Mouse (Mus musculus): ENCODE measurements around the gene Serinc3.
A peak's percentile ranks its signal among the peaks of the same experiment; 100 is the strongest.
"Not testable (repeated sequence)": the region's sequence is repeated elsewhere in the genome, so short reads cannot be mapped to it uniquely, and the experiment has no call there.

Serinc3 gene

GRCm38 (mm10) chr2:163662698-163663221 is 17.8 kb upstream of the Serinc3 start:
- DNase-seq (ENCODE audit: low spot score in 2 of 2): no peak

- DNase-seq (ENCODE audit: low spot score in 2 of 2): no peak
Observed at GRCm38 (mm10) chr2:163662076-163662475, 17.1 kb upstream of the Serinc3 start.

DNA sequence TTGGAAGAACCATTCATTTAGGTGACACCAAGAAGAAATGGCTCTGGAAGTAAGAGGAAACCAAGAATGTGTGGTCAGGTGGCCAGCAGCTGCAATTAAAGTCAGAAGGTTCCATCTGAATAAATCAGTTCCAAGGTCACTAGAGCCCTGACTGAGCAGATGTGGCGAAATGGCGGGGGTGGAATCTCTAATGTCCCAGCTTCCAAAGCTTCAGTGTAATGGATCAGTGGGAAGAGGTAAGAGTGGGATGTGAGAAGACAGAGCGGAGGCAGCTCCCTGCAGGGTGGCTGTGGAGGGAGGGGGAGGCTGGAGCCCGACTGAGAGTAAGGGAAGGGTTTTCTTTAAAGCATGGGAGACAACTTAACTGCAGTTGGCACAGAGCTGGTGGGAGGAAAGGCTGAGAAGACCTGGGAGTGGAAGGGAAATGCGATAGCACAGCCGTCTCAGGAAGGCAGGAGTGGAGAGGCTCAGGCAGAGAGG is 16.5 kb upstream of the Serinc3 start:
- DNase-seq (ENCODE audit: low spot score in 2 of 2): peak; percentile 75 to 78

DNA sequence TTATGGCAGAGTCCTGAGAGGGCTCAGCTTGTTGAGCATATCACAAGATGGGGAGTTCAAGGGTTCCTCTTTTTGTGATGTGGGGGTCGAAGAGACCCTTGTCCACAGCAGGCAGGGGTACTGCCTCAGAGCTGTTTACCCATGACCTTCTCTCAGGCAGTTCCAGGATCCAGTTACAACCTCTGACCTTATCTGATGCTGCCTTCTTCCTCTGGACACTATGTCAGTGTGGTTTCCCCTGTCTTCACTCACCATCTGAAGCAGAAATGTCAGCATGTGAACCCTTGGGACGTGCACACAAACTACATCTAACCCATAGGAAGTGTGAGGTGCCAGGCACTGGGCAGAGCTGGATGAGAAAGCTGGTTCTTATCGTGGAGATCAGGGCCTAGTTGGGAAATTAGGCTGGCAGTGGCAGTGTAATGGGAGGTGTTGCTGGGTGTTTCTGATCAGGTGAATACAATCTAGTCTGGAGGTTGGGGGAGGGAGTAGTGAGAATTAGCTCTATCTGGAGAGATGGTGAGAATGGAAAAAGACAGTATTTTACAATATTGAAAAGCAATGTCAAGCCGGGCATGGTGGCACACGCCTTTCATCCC is 15.3 kb upstream of the Serinc3 start:
- no peak for DNase-seq (ENCODE audit: low spot score in 2 of 2)

DNA sequence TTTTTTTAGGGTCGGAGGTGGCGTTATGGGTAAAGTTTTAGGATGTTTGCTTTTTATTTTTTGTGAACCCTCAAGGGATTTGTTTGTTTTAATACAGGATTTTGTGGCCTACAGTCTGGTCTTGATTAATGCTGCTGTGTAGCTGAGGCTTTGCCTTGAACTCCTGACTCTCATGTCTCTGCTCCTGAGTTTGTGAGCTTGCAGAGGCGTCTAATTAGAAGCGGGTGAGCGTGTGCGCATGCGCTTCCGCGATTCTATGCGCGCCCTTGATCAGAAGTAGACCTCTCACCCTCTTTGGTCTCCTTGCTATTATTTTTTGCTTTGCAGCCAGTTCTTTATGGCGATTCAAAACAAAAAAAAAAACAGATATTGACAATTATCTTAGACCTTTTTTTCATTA is 14.5 kb upstream of the Serinc3 start:
- no peak for DNase-seq (ENCODE audit: low spot score in 2 of 2)

DNA sequence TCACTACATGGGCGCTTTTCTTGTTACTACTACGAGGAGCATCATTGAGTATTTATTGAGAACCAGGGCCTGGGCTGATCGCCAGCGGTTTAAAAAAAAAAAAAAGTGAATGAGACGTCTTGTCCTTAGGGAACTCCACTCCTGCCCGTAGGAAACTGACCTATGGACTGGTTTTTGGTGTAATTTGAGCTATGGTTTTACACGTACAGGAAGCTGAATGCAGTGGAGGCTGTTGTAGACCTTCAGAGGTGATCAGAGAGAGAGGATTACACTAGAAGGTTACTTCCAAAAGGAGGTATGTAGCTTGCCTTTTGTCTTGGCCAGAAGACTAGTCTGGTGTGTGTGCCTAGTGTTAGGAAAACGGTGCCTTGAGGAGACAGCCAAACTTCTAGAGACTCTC is 14.0 kb upstream of the Serinc3 start:
- no peak for DNase-seq (ENCODE audit: low spot score in 2 of 2)

- DNase-seq (ENCODE audit: low spot score in 2 of 2): peak; percentile 84 to 86
Observed at GRCm38 (mm10) chr2:163657975-163658886, 13.3 kb upstream of the Serinc3 start, which contains the start of gene Pkig. TSS of gene Pkig (plus strand) at chr2:163658386.

GRCm38 (mm10) chr2:163657486-163657885 is 12.6 kb upstream of the Serinc3 start:
- DNase-seq (ENCODE audit: low spot score in 2 of 2): no peak

DNA sequence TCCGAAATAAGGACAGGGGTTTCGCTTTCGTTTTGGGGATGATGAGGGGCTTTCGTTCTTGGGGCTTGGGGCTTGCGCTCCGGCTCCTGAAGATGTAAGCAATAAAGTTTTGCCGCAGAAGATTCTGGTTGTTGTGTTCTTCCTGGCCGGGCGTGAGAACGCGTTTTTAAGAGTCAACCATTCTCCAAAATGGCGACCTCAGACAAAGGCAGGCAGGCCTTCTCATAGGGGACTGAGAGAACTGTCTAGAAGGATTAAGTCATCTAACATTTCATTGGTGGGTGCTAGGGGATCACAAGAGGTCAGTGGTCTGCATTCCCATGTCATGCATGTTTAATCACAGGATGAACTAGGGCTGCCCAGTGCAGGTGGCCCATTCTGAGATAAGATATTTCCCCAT is 10.8 kb upstream of the Serinc3 start:
- not testable (repeated sequence) for DNase-seq (ENCODE audit: low spot score in 2 of 2)

- no peak for DNase-seq (ENCODE audit: low spot score in 2 of 2)
Observed at GRCm38 (mm10) chr2:163646461-163647080, 1.6 kb upstream of the Serinc3 start.

DNA sequence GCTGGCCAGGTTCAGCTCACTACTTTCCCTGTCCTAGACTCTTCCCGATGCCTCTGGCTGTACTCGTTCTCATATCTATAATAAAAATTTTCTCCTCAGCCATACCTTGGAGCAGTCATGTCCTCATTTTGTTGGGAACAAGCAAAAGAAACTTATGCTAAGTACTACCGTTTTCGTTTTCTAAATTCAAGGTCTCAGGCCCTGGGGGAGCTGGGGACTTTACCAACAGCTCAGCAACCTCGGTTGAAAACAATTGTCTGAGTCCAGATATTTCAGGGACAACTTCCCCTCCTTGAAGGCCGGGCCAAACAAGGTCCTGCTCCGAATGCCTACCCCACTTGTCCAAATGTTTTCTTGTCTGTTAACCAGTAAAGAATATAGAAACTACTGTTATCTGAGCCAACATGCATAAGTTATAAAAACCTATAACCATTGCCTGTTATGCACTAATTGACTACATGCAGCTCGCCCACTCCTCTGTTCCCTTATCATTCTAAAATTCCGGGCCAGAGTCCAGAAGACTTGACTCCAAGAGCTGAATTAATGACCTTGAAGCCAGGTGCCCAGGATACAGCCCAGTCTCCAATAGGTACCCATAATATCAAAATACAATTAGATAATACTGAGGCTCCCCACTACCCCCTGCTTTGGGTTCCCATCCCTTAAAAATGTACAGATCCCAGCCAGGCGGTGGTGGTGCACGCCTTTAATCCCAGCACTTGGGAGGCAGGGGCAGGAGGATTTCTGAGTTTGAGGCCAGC is 949 bp upstream of the Serinc3 start:
- DNase-seq (ENCODE audit: low spot score in 2 of 2): no peak

DNA sequence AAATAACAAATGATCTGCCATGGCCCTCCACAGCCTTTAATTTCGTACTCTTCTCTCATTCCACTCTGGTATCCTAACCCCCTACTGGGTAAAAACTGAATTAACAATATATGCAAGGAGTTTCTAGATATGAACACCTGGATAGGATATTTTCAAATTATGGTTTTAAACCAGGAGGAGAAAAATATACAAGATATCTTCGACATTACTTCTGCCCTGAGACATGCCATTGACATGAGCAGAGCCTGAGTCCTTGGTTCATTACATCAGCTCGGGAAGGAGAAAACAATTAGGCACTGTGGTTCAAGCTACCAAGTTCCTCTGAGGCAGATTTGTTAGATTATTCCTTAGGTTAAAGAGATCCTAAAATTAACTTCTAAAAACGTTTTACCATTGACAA is 884 bp downstream of the Serinc3 start:
- DNase-seq (ENCODE audit: low spot score in 2 of 2): no peak

DNA sequence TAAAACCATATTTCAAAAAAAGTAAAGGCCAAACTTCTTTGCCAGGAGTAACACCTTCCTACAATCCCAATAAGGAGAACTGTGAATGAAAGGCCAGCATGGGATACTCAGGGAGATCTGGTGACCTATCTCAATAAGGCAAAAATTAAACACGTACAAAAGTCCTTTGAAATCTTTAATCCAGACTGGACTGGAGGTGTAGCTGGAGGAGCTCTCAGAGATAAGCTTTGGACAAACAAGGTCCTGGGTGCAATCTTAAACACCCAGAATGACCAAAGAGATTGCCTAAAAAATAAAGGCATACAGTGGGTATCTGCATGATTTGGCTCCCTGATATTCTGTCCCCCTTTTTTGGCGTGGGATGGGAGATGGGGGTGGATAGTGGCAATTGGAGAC is 1.4 kb downstream of the Serinc3 start:
- DNase-seq (ENCODE audit: low spot score in 2 of 2): no peak

- DNase-seq (ENCODE audit: low spot score in 2 of 2): no peak
Observed at GRCm38 (mm10) chr2:163642685-163643575, 2.0 kb downstream of the Serinc3 start.

DNA sequence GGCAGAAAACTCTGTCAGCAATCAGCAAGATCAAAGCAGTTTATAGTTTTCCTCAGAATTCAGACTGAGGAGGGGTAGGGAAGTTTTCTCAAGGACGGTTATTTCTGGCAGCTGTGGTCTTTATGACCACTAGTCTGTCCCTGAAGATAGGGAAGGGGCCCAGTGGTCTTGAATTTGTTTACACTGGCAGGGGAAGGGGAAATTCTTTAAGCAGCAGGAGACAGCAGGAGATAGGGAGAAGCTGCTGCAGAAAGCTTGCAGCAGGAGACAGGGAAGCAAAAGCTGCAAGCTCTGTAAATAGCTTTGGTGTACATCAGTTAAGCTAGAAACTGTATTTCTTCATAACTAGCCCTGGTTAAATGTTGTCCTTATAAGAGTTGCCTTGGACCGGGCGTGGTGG is 3.2 kb downstream of the Serinc3 start:
- DNase-seq (ENCODE audit: low spot score in 2 of 2): no peak

- DNase-seq (ENCODE audit: low spot score in 2 of 2): no peak
Observed at GRCm38 (mm10) chr2:163640493-163640892, 4.4 kb downstream of the Serinc3 start.

DNA sequence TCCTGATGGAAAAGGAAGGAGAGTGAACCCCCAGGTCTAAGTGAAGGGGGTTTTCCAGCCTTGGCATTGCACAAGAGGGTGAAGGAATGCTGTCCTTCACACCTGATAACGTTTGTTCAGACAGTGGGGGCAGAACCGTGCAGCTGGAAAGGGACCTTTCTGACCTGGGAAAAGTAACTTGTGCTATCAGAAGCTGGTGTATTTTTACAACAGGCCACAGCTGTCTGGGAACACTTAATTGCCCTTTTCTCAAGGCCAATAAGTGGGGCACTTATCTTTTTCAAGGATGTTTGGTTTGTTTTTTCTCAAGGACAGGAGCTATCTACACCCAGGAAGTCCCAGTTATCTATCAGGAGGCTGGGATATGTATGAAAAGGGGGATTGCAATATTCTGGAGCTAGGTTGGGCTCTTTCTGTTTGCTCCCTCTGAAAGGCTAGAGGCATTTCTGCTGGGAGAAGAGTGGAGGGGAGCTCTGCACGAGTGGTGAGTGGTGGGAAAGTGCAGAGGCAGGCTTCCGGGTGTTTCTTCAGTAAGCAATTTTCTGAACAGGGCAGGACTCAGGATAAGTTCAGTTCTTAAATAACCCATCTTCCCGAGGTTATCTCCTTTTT is 7.2 kb downstream of the Serinc3 start:
- no peak for DNase-seq (ENCODE audit: low spot score in 2 of 2)

GRCm38 (mm10) chr2:163636057-163636456 is 8.9 kb downstream of the Serinc3 start:
- no peak for DNase-seq (ENCODE audit: low spot score in 2 of 2)

GRCm38 (mm10) chr2:163634211-163634610 is 10.7 kb downstream of the Serinc3 start:
- DNase-seq (ENCODE audit: low spot score in 2 of 2): no peak

GRCm38 (mm10) chr2:163631715-163632114 is 13.2 kb downstream of the Serinc3 start:
- DNase-seq (ENCODE audit: low spot score in 2 of 2): no peak
